Mouse (Mus musculus): ENCODE measurements around the gene Rasa4.
"Not testable (repeated sequence)": the region's sequence is repeated elsewhere in the genome, so short reads cannot be mapped to it uniquely, and the experiment has no call there.

Rasa4 gene

DNA sequence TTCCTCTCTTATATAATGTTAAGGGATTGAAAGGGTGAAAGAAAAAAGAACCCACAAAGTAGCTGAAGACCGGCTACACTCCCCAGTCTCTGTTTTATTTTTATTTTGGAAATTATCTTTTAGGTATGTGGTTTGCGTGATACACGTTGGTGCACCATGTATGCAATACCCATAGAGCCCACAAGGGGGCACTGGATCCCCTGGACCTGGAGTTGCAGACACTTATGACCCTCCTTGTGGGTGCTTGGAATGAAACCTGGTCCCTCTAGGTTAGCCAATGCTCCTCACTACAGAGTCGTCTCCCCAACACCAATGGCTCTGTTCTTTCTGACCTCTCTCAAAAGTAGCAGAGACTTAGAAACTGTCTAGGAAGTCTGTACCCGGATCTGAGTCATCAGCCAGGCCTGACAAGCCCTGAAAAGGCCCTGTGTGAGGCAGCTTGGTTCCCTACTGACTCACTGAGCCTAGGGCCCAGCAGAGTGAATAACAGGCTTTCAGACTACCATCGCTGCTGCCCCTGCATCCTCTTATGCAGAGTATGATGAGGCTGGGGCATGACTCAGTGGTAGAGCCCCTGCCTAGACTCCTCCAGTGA lies 59.5 kb downstream of the Rasa4 start:
- in situ Hi-C loops (cut with MboI; ENCODE audit: low pct_unique_long_range_greater_than_20kb in 1 of 2, low sequenced_read_pairs in 2 of 2, unreplicated experiment in 1 of 2): no loop called here

DNA sequence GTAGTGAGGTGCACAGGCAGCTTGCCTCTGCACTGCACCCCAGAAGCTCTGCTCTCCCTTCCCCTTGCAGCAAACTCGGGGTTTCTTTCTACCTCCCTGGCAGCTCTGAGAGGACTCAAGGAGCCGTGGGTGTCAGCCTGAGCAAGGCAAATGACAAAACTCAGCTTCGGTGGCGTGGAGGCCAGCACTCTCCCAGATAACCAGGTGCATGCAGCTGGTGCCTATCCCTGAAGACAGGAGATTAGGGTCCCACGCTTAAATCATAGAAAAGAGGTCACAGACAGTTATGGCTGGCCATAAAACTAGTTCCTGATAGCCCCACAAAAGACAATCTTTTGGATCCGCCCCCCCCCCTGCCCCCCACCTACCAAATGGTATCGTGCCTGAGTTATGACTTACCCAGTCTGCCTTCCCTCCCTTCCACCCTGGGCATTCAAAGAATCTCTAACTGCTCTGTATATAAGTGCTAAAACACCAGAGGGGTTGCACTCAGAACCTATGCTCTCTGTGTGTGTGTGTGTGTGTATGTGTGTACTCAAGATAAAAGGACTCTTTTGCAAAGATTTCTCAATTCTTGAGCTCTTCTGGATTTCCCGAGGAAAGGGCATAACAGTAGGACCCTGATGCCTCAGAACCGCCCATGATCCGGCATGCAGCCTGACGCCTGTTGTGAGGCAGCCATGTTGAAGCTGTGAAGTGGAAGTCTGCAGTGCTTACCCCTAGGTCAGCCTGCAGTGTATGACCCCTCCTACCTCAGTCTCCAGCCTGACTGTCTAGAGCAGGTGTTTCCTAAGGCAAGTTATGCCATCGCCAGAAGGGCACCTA lies 61.1 kb downstream of the Rasa4 start:
- in situ Hi-C loops (cut with MboI; ENCODE audit: low pct_unique_long_range_greater_than_20kb in 1 of 2, low sequenced_read_pairs in 2 of 2, unreplicated experiment in 1 of 2): no loop called here

DNA sequence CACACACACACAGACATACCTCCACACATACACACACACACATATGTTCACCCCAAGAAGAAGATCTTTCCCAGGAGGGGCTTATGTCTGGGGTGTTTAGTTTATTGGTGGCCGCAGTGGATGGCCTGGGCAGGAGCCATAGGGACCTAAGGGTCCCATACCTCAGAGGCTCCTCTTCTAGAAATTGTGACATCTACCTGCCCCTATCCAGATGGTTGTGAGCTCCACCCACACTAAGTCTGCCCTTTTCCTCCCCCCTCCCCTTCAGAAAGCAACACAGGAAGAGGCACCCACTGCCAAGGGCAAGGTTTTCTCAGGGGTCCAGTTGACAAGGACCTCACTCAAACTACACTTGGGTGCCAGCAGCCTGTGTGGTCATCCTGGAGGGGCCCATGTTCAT lies 63.2 kb downstream of the Rasa4 start:
- in situ Hi-C loops (cut with MboI; ENCODE audit: low pct_unique_long_range_greater_than_20kb in 1 of 2, low sequenced_read_pairs in 2 of 2, unreplicated experiment in 1 of 2): no loop called here

DNA sequence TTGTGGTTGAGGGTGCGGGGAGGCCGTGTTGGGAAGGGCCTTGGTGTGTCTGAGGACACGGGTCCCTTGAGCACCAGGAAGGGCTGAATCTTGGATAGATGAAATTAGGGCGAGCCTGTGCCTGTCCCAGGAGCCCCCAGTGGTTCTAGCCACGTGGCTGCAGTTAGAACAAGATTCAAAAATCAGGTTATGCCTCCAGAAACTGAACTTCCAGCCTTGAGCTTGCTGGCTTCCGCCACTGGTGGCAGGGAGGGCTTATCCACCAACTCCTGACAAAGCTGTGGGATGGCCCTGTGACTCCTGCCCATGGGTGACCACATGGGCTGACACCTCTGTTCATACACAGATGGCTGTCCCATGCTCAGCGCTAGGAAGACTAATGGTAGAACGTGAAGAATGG lies 64.0 kb downstream of the Rasa4 start:
- in situ Hi-C loops (cut with MboI; ENCODE audit: low pct_unique_long_range_greater_than_20kb in 1 of 2, low sequenced_read_pairs in 2 of 2, unreplicated experiment in 1 of 2): no loop called here

DNA sequence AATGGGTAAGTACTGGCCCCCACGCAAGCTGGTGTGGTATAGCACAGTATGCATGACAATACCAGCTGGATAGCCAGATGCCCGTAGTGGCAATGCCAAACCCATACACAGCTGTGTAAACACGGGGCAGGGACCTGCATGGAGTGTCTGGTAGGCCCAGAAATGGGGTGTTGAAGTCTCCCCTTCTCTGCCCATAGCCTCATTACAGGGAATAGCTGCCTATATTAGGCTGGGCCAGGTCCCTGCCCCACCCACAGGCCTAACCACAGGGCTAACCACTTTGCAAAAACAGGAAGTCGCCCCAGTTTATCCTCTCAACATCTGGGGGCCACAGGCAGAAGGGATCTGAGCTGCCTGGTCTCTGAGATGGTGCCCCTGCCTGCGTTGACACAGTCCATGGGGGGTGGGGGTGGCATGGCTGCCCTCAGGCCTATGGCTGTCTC lies 65.4 kb downstream of the Rasa4 start:
- in situ Hi-C loops (cut with MboI; ENCODE audit: low pct_unique_long_range_greater_than_20kb in 1 of 2, low sequenced_read_pairs in 2 of 2, unreplicated experiment in 1 of 2): not testable (repeated sequence)

DNA sequence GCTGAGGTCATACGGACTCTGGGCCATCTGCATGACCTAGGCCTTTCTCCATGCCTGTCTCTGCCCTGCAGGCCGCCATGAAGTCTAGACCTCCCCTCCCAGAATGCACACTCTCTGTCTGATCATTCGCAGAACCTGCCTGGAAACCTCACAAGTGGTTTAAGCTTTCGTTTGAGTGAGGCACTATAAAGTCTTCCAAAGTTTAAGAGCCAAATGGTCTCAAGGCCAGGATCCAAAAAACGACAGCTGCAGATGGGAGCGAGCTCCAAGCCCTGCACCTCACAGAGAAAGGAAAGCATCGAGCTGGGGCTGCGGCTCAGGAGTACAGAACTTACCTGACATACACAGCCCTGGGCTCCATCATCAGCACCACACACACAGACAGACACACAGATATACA lies 68.6 kb downstream of the Rasa4 start:
- in situ Hi-C loops (cut with MboI; ENCODE audit: low pct_unique_long_range_greater_than_20kb in 1 of 2, low sequenced_read_pairs in 2 of 2, unreplicated experiment in 1 of 2): no loop called here

DNA sequence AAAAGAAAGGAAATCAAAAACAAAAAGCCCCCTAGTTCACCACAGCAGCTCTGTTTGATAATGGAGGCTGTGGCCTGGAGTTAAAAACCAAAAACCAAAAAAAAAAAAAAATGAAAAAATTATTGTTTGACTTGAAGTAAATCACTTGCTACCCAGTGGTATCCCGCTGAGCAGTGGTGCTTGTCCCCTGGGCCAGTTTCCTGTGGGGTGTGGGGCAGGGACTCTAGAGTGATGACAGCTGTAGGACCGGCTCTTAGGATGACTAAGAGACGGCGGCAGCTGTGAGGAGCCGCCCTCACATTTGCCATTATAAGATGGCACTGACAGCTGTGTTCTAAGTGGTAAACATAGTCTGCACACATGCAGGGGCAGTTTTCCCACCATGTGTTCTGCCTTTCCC lies 71.7 kb downstream of the Rasa4 start:
- in situ Hi-C loops (cut with MboI; ENCODE audit: low pct_unique_long_range_greater_than_20kb in 1 of 2, low sequenced_read_pairs in 2 of 2, unreplicated experiment in 1 of 2): no loop called here

DNA sequence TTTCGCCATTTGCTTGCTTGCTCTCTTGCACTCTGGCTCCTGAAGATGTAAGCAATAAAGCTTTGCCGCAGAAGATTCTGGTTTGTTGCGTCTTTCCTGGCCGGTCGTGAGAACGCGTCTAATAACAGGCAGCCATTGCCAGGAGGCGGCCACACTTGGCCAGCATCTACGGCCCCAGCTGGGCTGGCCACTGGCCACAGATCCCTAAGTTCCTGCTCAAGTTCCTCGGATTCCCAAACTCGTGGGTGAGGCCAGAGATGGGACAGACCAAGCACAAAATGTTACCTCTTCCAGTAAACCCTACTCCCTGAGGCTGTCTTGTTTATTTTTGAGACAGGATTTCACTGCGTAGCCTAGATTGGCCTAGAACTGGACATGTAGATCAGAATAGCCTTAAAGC lies 76.4 kb downstream of the Rasa4 start:
- in situ Hi-C loops (cut with MboI; ENCODE audit: low pct_unique_long_range_greater_than_20kb in 1 of 2, low sequenced_read_pairs in 2 of 2, unreplicated experiment in 1 of 2): not testable (repeated sequence)
